Mouse (Mus musculus) MEL (cell line): ENCODE data around the gene Ppp1r3e.

ENCODE experiments used
- CHD1 ChIP-seq: IDR thresholded peaks from 2 replicates; pipeline ENCODE4 v1.6.1; 2012; ENCODE audit warnings: low read depth, mild to moderate bottlenecking, inconsistent platforms, low read length, improper control_type of control experiment
- EP300 ChIP-seq, 2 experiments: IDR thresholded peaks; 2 replicates each; pipeline ENCODE4 v1.6.1; 2011; ENCODE audit warnings: improper control_type of control experiment in 2 of 2, low read length in 2 of 2, low read depth in 1 of 2, mild to moderate bottlenecking in 1 of 2
- MAX ChIP-seq: IDR thresholded peaks from 2 replicates; pipeline ENCODE4 v1.6.1; 2011; ENCODE audit warnings: low read length, improper control_type of control experiment
- POLR2A ChIP-seq, 2 experiments: IDR thresholded peaks; 2 replicates each; pipeline ENCODE4 v1.6.1; 2011 to 2012; ENCODE audit warnings: low read length in 2 of 2, mild to moderate bottlenecking in 2 of 2, control low read depth in 1 of 2, improper control_type of control experiment in 1 of 2, low read depth in 1 of 2, moderate library complexity in 1 of 2; ENCODE audit not compliant: control insufficient read depth in 1 of 2, insufficient read depth in 1 of 2, poor library complexity in 1 of 2
- ZNF384 ChIP-seq: IDR thresholded peaks from 2 replicates; pipeline ENCODE4 v1.6.1; 2012; ENCODE audit warnings: low read depth, mild to moderate bottlenecking, inconsistent platforms, low read length, improper control_type of control experiment

GRCm38 (mm10) chr14:54860511-54860910 lies 16.8 kb downstream of the Ppp1r3e start:
- TF ChIP-seq POLR2A (IDR thresholded peaks at IDR 0.05; ENCODE audit: control insufficient read depth in 1 of 2, insufficient read depth in 1 of 2, low read depth in 1 of 2, low read length in 2 of 2, poor library complexity in 1 of 2) (no peak), CHD1 (no peak), ZNF384 (no peak), MAX (no peak), EP300 (IDR thresholded peaks at IDR 0.05; ENCODE audit: low read depth in 1 of 2, low read length in 2 of 2) (no peak)
